Mouse (Mus musculus) liver, adult 2 months (tissue): ENCODE measurements around the gene L3mbtl2.

Source experiments
- CTCF ChIP-seq: fragments of 200-500 bp; IDR thresholded peaks from 2 replicates; pipeline ENCODE4 v1.5.1; 2011; ENCODE audit warnings: low read depth, low read length, control low read depth
- POLR2A ChIP-seq: fragments of 200-500 bp; IDR thresholded peaks from 2 replicates; pipeline ENCODE4 v1.6.1; 2011; ENCODE audit warnings: low read length, control low read depth; ENCODE audit not compliant: insufficient read depth; ENCODE audit errors: extremely low read depth

DNA sequence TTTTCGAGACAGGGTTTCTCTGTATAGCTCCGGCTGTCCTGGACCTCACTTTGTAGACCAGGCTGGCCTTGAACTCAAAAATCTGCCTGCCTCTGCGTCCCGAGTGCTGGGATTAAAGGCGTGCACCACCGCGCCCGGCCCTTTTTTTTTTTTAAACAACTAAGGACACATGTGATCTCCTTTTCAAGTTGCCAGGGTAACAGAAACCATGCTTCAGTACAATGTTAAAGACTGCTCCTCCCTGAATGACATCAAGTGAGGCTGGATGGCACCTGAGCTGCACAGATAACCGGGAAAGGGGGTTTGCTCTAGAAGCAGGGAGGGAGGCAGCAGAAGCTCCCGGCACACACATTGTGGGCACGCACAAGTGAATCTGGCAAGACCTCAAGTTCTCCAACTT, 45.3 kb downstream of the L3mbtl2 start:
- TF ChIP-seq CTCF (no peak), POLR2A (no peak)
